ENCODE assay signal across 28 mouse cellular contexts in the genomic region with DNA sequence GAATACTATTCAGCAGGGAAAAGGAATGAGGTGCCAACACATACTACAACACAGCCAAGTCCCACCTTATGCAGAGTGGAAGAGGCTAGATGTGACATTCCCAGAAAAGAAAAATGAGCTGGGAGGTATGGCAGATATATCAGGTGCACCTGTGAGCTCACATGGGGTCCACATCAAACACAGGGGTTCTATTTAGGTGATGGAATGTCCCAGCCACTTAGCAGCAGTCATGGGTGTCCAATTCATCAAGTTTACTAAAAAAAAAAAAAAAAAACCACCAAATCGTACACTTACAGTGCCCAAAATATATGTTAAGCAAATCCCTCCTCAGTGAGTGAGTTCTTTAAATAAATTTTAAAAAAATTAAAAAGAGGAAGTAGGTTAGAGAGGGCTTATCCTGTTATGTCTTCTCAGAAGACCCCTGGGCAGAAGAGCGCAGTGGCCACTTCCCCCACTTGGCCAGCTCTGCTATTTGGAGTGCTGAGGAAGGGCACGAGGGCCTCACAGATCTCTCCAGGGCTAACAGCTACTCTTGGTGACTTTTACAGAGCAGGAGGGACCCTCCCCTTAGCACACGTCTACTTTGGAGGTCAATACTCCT. TPM values are rescaled to one million over a fixed set of nuclear protein-coding genes. Genes with fewer than 3 reads are reported as not detected.
DNase-seq lines count a peak whose midpoint lies in the region; ATAC-seq and TF ChIP-seq lines count a peak whose summit lies in the region.
"Had no signal": no experiment of that assay in that cellular context is flagged by ENCODE, and none has a peak within 500 bp of the region (broad histone marks: within the 10 kb centered on the region; RNA-seq: fewer than 3 reads in every experiment).

No protein-coding gene starts in this region.

- peak; percentile 37 for ATAC-seq in granulocyte monocyte progenitor cell, adult 5-6 weeks (replicated peaks; ENCODE audit: poor library complexity, severe bottlenecking)
- ATAC-seq: forebrain, embryonic 14.5 days; inflammation-experienced regulatory T-cells, adult 6 months; midbrain, embryonic 13.5 days had no signal

- H3K27ac ChIP-seq in spleen, adult 2 months (ENCODE audit: insufficient read depth, low read length) = peak overlapping the region; percentile 84
- no peak overlapping the region for H3K27ac ChIP-seq in MEL (ENCODE audit: control insufficient read depth, low read depth, low read length)
- H3K27ac ChIP-seq: heart, adult 2 months; hindbrain, embryonic 10.5 days; hindbrain, embryonic 15.5 days; kidney, embryonic 15.5 days; limb, embryonic 13.5 days; liver, embryonic 14.5 days; midbrain, embryonic 13.5 days had no signal

- TF ChIP-seq CTCF in spleen, adult 2 months (IDR thresholded peaks at IDR 0.05; ENCODE audit: extremely low read depth, insufficient read depth, insufficient read length, insufficient replicate concordance) = no peak
- no peak for TF ChIP-seq CTCF in MEL (IDR thresholded peaks at IDR 0.05 in 2 of 3, conservative IDR thresholded peaks at IDR 0.05 in 1 of 3; ENCODE audit: control insufficient read depth in 1 of 3, insufficient read depth in 1 of 3, low read depth in 2 of 3, low read length in 3 of 3, poor library complexity in 1 of 3, severe bottlenecking in 1 of 3)

- no peaks in the 10 kb centered on the region for H3K9me3 ChIP-seq in MEL (replicated peaks; ENCODE audit: insufficient read depth, low read length)
- H3K9me3 ChIP-seq: heart, embryonic 12.5 days; hindbrain, embryonic 10.5 days; hindbrain, embryonic 15.5 days; kidney, embryonic 15.5 days; limb, embryonic 13.5 days; midbrain, embryonic 13.5 days had no signal

- H3K4me1 ChIP-seq in spleen, adult 2 months (ENCODE audit: control insufficient read depth, insufficient read depth, insufficient read length) = peaks cover 54% of the 10 kb centered on the region; the same call in 1 of the 2 replicates
- H3K4me1 ChIP-seq in MEL (ENCODE audit: control insufficient read depth in 1 of 2, insufficient read depth in 2 of 2, low read length in 2 of 2) = peaks cover 2 to 13% of the 10 kb centered on the region in 2 experiments
- H3K4me1 ChIP-seq: hindbrain, embryonic 15.5 days; limb, embryonic 13.5 days; midbrain, embryonic 13.5 days had no signal

- peak in 1 of 2 experiments; percentile 54 for DNase-seq in spleen, adult 2 months (ENCODE audit: low read depth in 1 of 2, low spot score in 2 of 2)
- DNase-seq in spleen, postnatal 4 days (ENCODE audit: low spot score in 2 of 2) = no peak
- peak; percentile 47 for DNase-seq in MEL (ENCODE audit: low read depth, low spot score)
- peak; percentile 67 for DNase-seq in splenic B cell, adult 2 months (ENCODE audit: low read depth, low spot score)
- DNase-seq in thymus, postnatal 10 days (ENCODE audit: low spot score in 2 of 2) = no peak
- no peak for DNase-seq in cerebellum, adult 11 months
- DNase-seq: adrenal gland, postnatal 14 days; cerebellum, adult 2 months; cerebellum, postnatal 25 days; gastrocnemius, postnatal 25 days; heart, adult 2 months; kidney, adult 18-20 months; kidney, postnatal 25 days; lung, embryonic 14.5 days; lung, postnatal 14 days; right cerebral cortex, postnatal 25 days; thymus, postnatal 4 days had no signal

- no peak overlapping the region for H3K9ac ChIP-seq in MEL (ENCODE audit: control insufficient read depth, low read depth, low read length, poor library complexity, severe bottlenecking)
- H3K9ac ChIP-seq: heart, embryonic 12.5 days; hindbrain, embryonic 15.5 days; kidney, embryonic 15.5 days; limb, embryonic 13.5 days; liver, embryonic 14.5 days; lung, embryonic 14.5 days; midbrain, embryonic 13.5 days had no signal

- H3K36me3 ChIP-seq in spleen, adult 2 months (ENCODE audit: control insufficient read depth, insufficient read depth, low read length) = no peaks in the 10 kb centered on the region
- H3K36me3 ChIP-seq in MEL (ENCODE audit: control insufficient read depth in 1 of 2, insufficient read depth in 2 of 2, low read length in 2 of 2) = peaks cover 0 to 2% of the 10 kb centered on the region in 2 experiments; a peak in 1 of 4 replicates
- no peaks in the 10 kb centered on the region for H3K36me3 ChIP-seq in splenic B cell, adult 2 months (ENCODE audit: control insufficient read depth, insufficient read depth, low read length, poor library complexity, severe bottlenecking)
- H3K36me3 ChIP-seq: heart, embryonic 12.5 days; hindbrain, embryonic 10.5 days; hindbrain, embryonic 15.5 days; kidney, embryonic 15.5 days; limb, embryonic 13.5 days; midbrain, embryonic 13.5 days had no signal

- 7% methylated on average over 4 of the region's 4 CpGs for WGBS in spleen, adult 2 months

- TF ChIP-seq RAD21 in MEL (IDR thresholded peaks at IDR 0.05; ENCODE audit: low read depth, low read length) = no peak

- no peak for TF ChIP-seq EP300 in MEL (IDR thresholded peaks at IDR 0.05; ENCODE audit: low read depth in 1 of 2, low read length in 2 of 2)

- no peaks in the 10 kb centered on the region for H3K27me3 ChIP-seq in spleen, adult 2 months (ENCODE audit: control insufficient read depth, insufficient read depth, low read length)
- H3K27me3 ChIP-seq in MEL (ENCODE audit: control insufficient read depth in 1 of 2, insufficient read depth in 2 of 2, low read length in 2 of 2) = no peaks in the 10 kb centered on the region
- no peaks in the 10 kb centered on the region for H3K27me3 ChIP-seq in splenic B cell, adult 2 months (ENCODE audit: control insufficient read depth, insufficient read depth, low read length, poor library complexity, severe bottlenecking)
- H3K27me3 ChIP-seq: heart, embryonic 12.5 days; hindbrain, embryonic 15.5 days; kidney, embryonic 15.5 days; limb, embryonic 13.5 days; midbrain, embryonic 13.5 days had no signal

- 0 out of 2 replicates have a peak overlapping the region, but pooled peaks have one; percentile 5 for H3K4me3 ChIP-seq in spleen, adult 2 months (ENCODE audit: extremely low read depth, insufficient read depth, insufficient read length)
- no peak overlapping the region for H3K4me3 ChIP-seq in MEL (ENCODE audit: control insufficient read depth in 1 of 2, insufficient read depth in 1 of 2, low read depth in 2 of 2, low read length in 2 of 2)
- H3K4me3 ChIP-seq: heart, adult 2 months; heart, embryonic 12.5 days; hindbrain, embryonic 10.5 days; hindbrain, embryonic 15.5 days; kidney, embryonic 15.5 days; limb, embryonic 13.5 days; midbrain, embryonic 13.5 days had no signal

- TF ChIP-seq POLR2A in spleen, adult 2 months (IDR thresholded peaks at IDR 0.05; ENCODE audit: low read depth, low read length) = no peak
- no peak for TF ChIP-seq POLR2A in MEL (IDR thresholded peaks at IDR 0.05; ENCODE audit: control insufficient read depth in 1 of 2, insufficient read depth in 1 of 2, low read depth in 1 of 2, low read length in 2 of 2, poor library complexity in 1 of 2)

- H3K79me2 ChIP-seq in MEL (ENCODE audit: control insufficient read depth, insufficient read depth, low read length, poor library complexity) = no peaks in the 10 kb centered on the region

TF ChIP-seq in MEL, 35 proteins besides CTCF, POLR2A, EP300 and RAD21:
- no peak for TF ChIP-seq USF2 (IDR thresholded peaks at IDR 0.05; ENCODE audit: borderline replicate concordance in 1 of 2, insufficient read depth in 1 of 2, low read depth in 1 of 2, low read length in 2 of 2)
- peak; percentile 73 for TF ChIP-seq ZNF384 (IDR thresholded peaks at IDR 0.05; ENCODE audit: low read depth, low read length)

RNA-seq across cellular contexts. Expression of gene Il21r, which starts 3.8 kb away (rescaled TPM):
- 138 and 180 TPM in 2 replicates for polyA plus RNA-seq in spleen, adult 2 months (2012; rRNA removed)
- not detected in 2 replicates for total RNA-seq in MEL (2012; rRNA removed)
- under 1 TPM in 1 of 2 experiments, not detected in 1; 0.06 TPM for polyA plus RNA-seq in MEL (2012; ENCODE audit: insufficient read depth in 1 of 2, insufficient read length in 2 of 2, low read depth in 1 of 2, low replicate concordance in 2 of 2, missing spikeins in 1 of 2)
- 1.8 and 8.8 TPM in 2 replicates for total RNA-seq in granulocyte monocyte progenitor cell, adult 5-6 weeks (2014; fragmentation: Nextera tagmentation)
- total RNA-seq in granulocyte monocyte progenitor cell, adult 5-6 weeks (2017) = 7.5 and 8.2 TPM in 2 replicates
- polyA plus RNA-seq: neural tube, embryonic 14.5 days had no signal

RNA-seq across cellular contexts. Expression of gene Il4ra, which starts 47.6 kb away (rescaled TPM):
- 83.4 and 91.5 TPM in 2 replicates for polyA plus RNA-seq in spleen, adult 2 months (2012; rRNA removed)
- 2.9 and 3.6 TPM in 2 replicates for total RNA-seq in MEL (2012; rRNA removed)
- 1 to 10 TPM in 1 of 2 experiments, not detected in 1; 5.0 TPM for polyA plus RNA-seq in MEL (2012; ENCODE audit: insufficient read depth in 1 of 2, insufficient read length in 2 of 2, low read depth in 1 of 2, low replicate concordance in 2 of 2, missing spikeins in 1 of 2)
- total RNA-seq in granulocyte monocyte progenitor cell, adult 5-6 weeks (2014; fragmentation: Nextera tagmentation) = 13.4 and 13.6 TPM in 2 replicates
- total RNA-seq in granulocyte monocyte progenitor cell, adult 5-6 weeks (2017) = 17.2 and 22.6 TPM in 2 replicates

Comparison
In these comparisons a context has a peak if more than half of its experiments do, and no peak if none do; other contexts are left out.
1. DNase-seq: peak in MEL (single experiment) and splenic B cell, adult 2 months (single experiment); none in spleen, postnatal 4 days (0 of 2), thymus, postnatal 10 days (0 of 2) and cerebellum, adult 11 months (single experiment).